ENCODE assay signal across 22 mouse cellular contexts in the genomic region with DNA sequence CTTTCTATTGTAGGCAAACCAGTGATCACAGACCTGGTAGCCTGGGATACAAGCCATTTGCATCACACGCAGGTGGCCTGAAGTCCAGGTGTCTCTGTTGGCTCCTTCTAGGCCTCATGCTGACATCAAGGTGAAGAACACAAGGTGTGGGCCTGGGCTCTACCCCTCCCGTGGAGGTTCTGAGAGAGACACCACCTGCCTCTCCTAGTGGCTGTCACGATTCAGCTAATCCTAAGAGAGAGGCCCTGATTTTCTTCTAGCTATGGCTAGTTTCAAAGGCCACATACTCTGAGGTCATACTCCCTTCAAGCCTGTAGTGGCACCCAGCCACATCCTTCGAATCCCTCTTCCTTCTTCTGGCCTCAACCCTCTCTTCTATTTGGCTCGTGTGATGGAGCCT. TPM values are rescaled to one million over a fixed set of nuclear protein-coding genes. Genes with fewer than 3 reads are reported as not detected.
DNase-seq lines count a peak whose midpoint lies in the region; ATAC-seq lines count a peak whose summit lies in the region.
"Had no signal": no experiment of that assay in that cellular context is flagged by ENCODE, and none has a peak within 500 bp of the region (broad histone marks: within the 10 kb centered on the region; RNA-seq: fewer than 3 reads in every experiment).

No protein-coding gene starts in this region.

- H3K27me3 ChIP-seq in intestine, embryonic 14.5 days (replicated peaks; ENCODE audit: control insufficient read depth, insufficient read depth, low read length), result no peaks in the 10 kb centered on the region
- no peaks in the 10 kb centered on the region for H3K27me3 ChIP-seq in intestine, embryonic 16.5 days (replicated peaks; ENCODE audit: control insufficient read depth, insufficient read depth, low read length)
- H3K27me3 ChIP-seq in limb, embryonic 10.5 days (ENCODE audit: low read depth, poor library complexity, severe bottlenecking), result no peaks in the 10 kb centered on the region
- H3K27me3 ChIP-seq: embryonic facial prominence, embryonic 12.5 days; forebrain, embryonic 13.5 days; kidney, embryonic 15.5 days; limb, embryonic 15.5 days had no signal

- DNase-seq in intestine, embryonic 14.5 days (ENCODE audit: low spot score), result peak; percentile 41
- DNase-seq in right cerebral cortex, postnatal 4 days, result peak; percentile 1
- DNase-seq in right cerebral cortex, postnatal 14 days, result no peak
- peak; percentile 84 for DNase-seq in cerebellum, adult 8-10 months
- DNase-seq in cerebellum, postnatal 36 days, result peak; percentile 85 to 89
- no peak for DNase-seq in limb, embryonic 10.5 days (ENCODE audit: low spot score)
- no peak for DNase-seq in retina, embryonic 14.5 days (ENCODE audit: low spot score)
- DNase-seq: adrenal gland, adult 2 months; B cell, adult 2 months; kidney, adult 11 months; kidney, postnatal 4 days; lung, embryonic 14.5 days; lung, postnatal 36 days had no signal

- H3K9ac ChIP-seq in intestine, embryonic 14.5 days (ENCODE audit: low read length), result no peak overlapping the region
- no peak overlapping the region for H3K9ac ChIP-seq in intestine, embryonic 16.5 days (ENCODE audit: low read depth, low read length)
- H3K9ac ChIP-seq: embryonic facial prominence, embryonic 12.5 days; forebrain, embryonic 13.5 days; kidney, embryonic 15.5 days; limb, embryonic 15.5 days; liver, embryonic 14.5 days; lung, embryonic 14.5 days had no signal

- no peak for ATAC-seq in intestine, embryonic 14.5 days (replicated peaks; ENCODE audit: low FRiP score, low TSS enrichment, low read depth)
- no peak for ATAC-seq in intestine, embryonic 16.5 days
- ATAC-seq: forebrain, embryonic 13.5 days; hindbrain, postnatal 0 days had no signal

- whole genome bisulfite sequencing in intestine, embryonic 14.5 days, result 73% methylated on average over 5 of the region's 5 CpGs
- WGBS in intestine, embryonic 16.5 days, result 76% methylated on average over 5 of the region's 5 CpGs
- WGBS in limb, embryonic 10.5 days, result 78% methylated on average over 5 of the region's 5 CpGs

- H3K4me2 ChIP-seq in intestine, embryonic 14.5 days (ENCODE audit: low read length), result no peak overlapping the region
- no peak overlapping the region for H3K4me2 ChIP-seq in intestine, embryonic 16.5 days (ENCODE audit: low read depth, low read length)
- H3K4me2 ChIP-seq: embryonic facial prominence, embryonic 12.5 days; forebrain, embryonic 13.5 days; kidney, embryonic 15.5 days; limb, embryonic 15.5 days; lung, embryonic 14.5 days had no signal

- H3K9me3 ChIP-seq in intestine, embryonic 14.5 days (ENCODE audit: control insufficient read depth, low read length), result no peaks in the 10 kb centered on the region
- H3K9me3 ChIP-seq in intestine, embryonic 16.5 days (ENCODE audit: control insufficient read depth, low read length), result no peaks in the 10 kb centered on the region
- H3K9me3 ChIP-seq in limb, embryonic 10.5 days (replicated peaks), result no peaks in the 10 kb centered on the region
- H3K9me3 ChIP-seq: embryonic facial prominence, embryonic 12.5 days; forebrain, embryonic 13.5 days; kidney, embryonic 15.5 days; limb, embryonic 15.5 days; megakaryocyte, embryonic 14.5 days had no signal

- H3K27ac ChIP-seq in intestine, embryonic 14.5 days (ENCODE audit: low read depth), result no peak overlapping the region
- H3K27ac ChIP-seq in intestine, embryonic 16.5 days (ENCODE audit: low read length), result no peak overlapping the region
- H3K27ac ChIP-seq in limb, embryonic 10.5 days, result no peak overlapping the region
- H3K27ac ChIP-seq: embryonic facial prominence, embryonic 12.5 days; forebrain, embryonic 13.5 days; hindbrain, postnatal 0 days; kidney, embryonic 15.5 days; limb, embryonic 15.5 days; liver, embryonic 14.5 days had no signal

- H3K36me3 ChIP-seq in intestine, embryonic 14.5 days (ENCODE audit: control insufficient read depth, insufficient read depth, low read length), result no peaks in the 10 kb centered on the region
- H3K36me3 ChIP-seq in intestine, embryonic 16.5 days (ENCODE audit: control insufficient read depth, insufficient read depth, low read length), result no peaks in the 10 kb centered on the region
- no peaks in the 10 kb centered on the region for H3K36me3 ChIP-seq in limb, embryonic 10.5 days
- H3K36me3 ChIP-seq: embryonic facial prominence, embryonic 12.5 days; G1E; kidney, embryonic 15.5 days; limb, embryonic 15.5 days had no signal

- H3K4me1 ChIP-seq in intestine, embryonic 14.5 days (replicated peaks; ENCODE audit: control insufficient read depth, insufficient read depth, low read length), result peaks cover 3% of the 10 kb centered on the region; the same call in 1 of the 2 replicates
- no peaks in the 10 kb centered on the region for H3K4me1 ChIP-seq in intestine, embryonic 16.5 days (ENCODE audit: control insufficient read depth, insufficient read depth, low read length)
- 0 out of 2 replicates have a peak, but pooled peaks cover 6% of the 10 kb centered on the region for H3K4me1 ChIP-seq in limb, embryonic 10.5 days
- H3K4me1 ChIP-seq: forebrain, embryonic 13.5 days; kidney, embryonic 15.5 days; limb, embryonic 15.5 days had no signal

- no peak overlapping the region for H3K4me3 ChIP-seq in intestine, embryonic 14.5 days (ENCODE audit: low read depth, low read length)
- H3K4me3 ChIP-seq in intestine, embryonic 16.5 days (ENCODE audit: low read length), result no peak overlapping the region
- H3K4me3 ChIP-seq in limb, embryonic 10.5 days, result no peak overlapping the region
- H3K4me3 ChIP-seq: embryonic facial prominence, embryonic 12.5 days; forebrain, embryonic 13.5 days; kidney, embryonic 15.5 days; limb, embryonic 15.5 days; megakaryocyte, embryonic 14.5 days had no signal

RNA-seq across cellular contexts. Expression of a gene that starts 12.2 kb away (rescaled TPM):
- 2.3 and 3.3 TPM in 2 replicates for polyA plus RNA-seq in intestine, embryonic 14.5 days (2014; fragmentation: Nextera tagmentation; extraction: Ambion mirVana)
- polyA plus RNA-seq in intestine, embryonic 16.5 days (2015; fragmentation: Nextera tagmentation; extraction: Ambion mirVana), result 1.3 and 2.2 TPM in 2 replicates
- 8.1 and 8.3 TPM in 2 replicates for polyA plus RNA-seq in limb, embryonic 10.5 days (2016; fragmentation: Nextera tagmentation; extraction: Ambion mirVana)
- polyA plus RNA-seq: G1E had no signal

RNA-seq across cellular contexts. Expression of a gene that starts 52.7 kb away (rescaled TPM):
- 20.7 and 20.9 TPM in 2 replicates for polyA plus RNA-seq in intestine, embryonic 14.5 days (2014; fragmentation: Nextera tagmentation; extraction: Ambion mirVana)
- polyA plus RNA-seq in intestine, embryonic 16.5 days (2015; fragmentation: Nextera tagmentation; extraction: Ambion mirVana), result 15.1 and 16.2 TPM in 2 replicates
- 16.2 and 17.0 TPM in 2 replicates for polyA plus RNA-seq in limb, embryonic 10.5 days (2016; fragmentation: Nextera tagmentation; extraction: Ambion mirVana)

Comparison
In these comparisons a context has a peak if more than half of its experiments do, and no peak if none do; other contexts are left out.
1. DNase-seq: peak in intestine, embryonic 14.5 days (single experiment), right cerebral cortex, postnatal 4 days (single experiment), cerebellum, adult 8-10 months (single experiment) and cerebellum, postnatal 36 days (2 of 2); none in right cerebral cortex, postnatal 14 days (single experiment), limb, embryonic 10.5 days (single experiment) and retina, embryonic 14.5 days (single experiment).